Mouse (Mus musculus) stomach, postnatal 0 days (tissue): ENCODE data around the gene Six4.

Experiments
- CTCF ChIP-seq: IDR thresholded peaks from 2 replicates; pipeline ENCODE4 v1.5.1; 2016; ENCODE audit warnings: antibody characterized with exemption, low read depth, mild to moderate bottlenecking, moderate library complexity
- EP300 ChIP-seq: optimal IDR thresholded peaks from 2 replicates; pipeline ENCODE3; 2016; ENCODE audit warnings: antibody characterized with exemption

GRCm38 (mm10) chr12:73050305-73050704 is 63.0 kb downstream of the Six4 start:
- TF ChIP-seq CTCF (no peak), EP300 (no peak)
